Mouse (Mus musculus) heart, adult 9 months (tissue): ENCODE measurements around the gene Kcnip1.

ENCODE experiments used
- DNase-seq, 2 experiments: peaks; one replicate each; pipeline ENCODE4 v3.0.0; 2022; ENCODE audit warnings: low spot score in 2 of 2

Gene Kcnip1

DNA sequence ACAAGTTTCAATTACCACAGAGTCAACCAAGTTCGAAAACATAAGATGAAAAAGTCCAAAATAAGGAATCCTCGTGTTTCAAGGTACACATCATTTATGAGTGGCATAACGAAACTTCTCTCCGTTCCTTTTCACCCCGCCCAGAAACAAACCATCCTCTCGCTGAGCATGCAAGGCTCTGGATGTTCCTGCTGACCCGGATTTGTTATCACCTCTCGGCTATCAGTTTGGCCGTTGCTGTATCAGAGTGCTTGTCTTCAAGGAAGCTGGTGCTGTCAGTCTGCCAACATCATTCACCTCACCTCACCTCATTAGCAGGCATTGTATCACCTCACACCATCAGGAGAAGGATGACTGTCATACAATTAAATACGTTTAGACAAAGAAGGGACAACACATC, 90.6 kb downstream of the Kcnip1 start:
- DNase-seq, result no peak

DNA sequence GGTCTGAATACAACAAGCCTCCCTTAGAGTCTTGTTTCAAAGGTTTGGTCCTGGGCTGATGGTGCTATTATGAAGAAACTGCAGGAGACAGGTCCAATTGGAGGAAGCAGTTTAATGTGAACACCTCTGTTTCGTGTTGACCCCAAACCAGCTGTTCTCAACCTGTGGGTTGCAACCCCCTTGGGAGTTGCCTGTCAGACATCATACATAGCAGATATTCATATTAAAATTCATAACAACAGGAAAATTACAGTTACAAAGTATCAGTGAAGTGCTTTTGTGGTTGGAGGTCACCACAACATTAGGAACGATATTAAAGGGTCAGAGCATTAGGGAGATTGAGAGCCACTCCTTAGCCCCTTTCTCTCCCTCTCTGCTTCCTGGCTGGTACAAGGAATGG, 91.2 kb downstream of the Kcnip1 start:
- no peak for DNase-seq

DNA sequence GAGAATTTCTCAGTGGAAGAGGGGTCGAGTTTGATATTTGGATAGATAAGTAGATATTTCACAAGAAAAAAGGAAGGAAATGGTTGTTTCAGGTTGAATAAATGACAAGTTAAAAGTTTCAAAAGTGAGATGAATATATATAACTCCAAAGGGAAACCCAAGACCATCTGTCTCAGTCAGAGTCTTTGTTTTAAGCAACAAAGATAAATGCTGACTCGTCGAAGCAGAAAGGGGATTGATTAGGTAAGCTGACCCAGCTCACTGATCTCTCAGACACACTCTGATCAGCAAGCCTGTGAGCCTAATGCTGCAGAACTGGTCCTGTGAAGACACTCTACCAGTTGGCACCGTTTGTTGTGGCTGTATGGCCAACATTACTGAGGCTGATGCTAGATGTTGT, 101.9 kb downstream of the Kcnip1 start:
- DNase-seq, result no peak

DNA sequence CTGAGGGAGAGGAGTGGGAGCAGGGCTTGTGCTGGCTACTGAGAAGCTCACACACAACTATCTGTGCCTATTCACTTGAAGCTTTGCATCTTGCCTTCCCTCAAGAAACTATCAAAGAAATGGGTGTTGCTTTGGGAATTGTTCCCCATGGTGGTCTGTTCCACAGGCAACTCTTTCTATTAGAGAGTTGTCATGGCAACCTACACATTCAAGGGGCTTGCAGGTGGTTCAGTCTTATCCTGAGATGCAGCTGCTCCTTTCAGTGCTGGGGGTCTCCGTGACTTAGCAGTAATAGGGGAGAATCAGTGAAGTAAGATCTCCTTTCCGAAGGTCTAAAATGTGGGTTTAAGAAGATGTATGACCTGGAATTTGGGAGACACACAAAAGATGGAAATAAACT, 102.6 kb downstream of the Kcnip1 start:
- no peak for DNase-seq

DNA sequence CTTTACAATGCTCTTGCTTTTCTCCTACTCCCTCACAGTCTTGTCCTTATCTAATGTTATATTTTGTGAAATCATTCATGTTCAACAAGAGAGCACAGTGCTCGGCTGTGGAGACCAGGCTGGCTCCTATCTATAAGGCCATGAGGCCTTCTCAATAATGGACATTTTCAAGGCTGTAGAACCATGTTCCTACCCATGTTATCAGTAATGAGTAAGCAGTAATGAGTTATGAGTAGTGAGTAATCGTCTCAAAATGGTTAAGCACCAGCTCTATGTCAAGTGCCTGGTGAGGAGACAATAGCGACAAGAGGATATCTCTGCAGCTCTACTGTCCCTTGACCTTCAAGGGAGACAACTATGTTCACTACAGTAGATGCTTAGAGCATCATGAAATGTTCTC, 105.3 kb downstream of the Kcnip1 start:
- no peak for DNase-seq

DNA sequence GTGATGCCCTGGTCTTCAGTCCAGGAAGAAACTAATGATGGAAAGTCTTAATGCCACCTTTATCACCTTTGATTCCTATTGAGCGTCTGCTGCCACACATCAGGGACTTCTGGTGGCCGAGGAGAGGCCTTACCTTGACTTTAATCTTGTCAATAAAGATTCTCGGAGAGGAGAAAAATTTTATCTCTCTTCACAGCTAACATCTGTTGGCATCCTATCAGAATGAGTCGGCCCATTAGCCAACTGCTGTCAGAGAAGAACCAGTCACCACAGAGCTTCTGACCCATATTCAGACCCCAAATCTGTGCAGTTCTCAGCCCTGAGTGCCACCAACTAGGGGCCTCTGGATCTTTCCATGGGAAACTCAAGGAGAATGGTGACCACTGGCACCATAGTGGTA, 107.0 kb downstream of the Kcnip1 start:
- no peak for DNase-seq

DNA sequence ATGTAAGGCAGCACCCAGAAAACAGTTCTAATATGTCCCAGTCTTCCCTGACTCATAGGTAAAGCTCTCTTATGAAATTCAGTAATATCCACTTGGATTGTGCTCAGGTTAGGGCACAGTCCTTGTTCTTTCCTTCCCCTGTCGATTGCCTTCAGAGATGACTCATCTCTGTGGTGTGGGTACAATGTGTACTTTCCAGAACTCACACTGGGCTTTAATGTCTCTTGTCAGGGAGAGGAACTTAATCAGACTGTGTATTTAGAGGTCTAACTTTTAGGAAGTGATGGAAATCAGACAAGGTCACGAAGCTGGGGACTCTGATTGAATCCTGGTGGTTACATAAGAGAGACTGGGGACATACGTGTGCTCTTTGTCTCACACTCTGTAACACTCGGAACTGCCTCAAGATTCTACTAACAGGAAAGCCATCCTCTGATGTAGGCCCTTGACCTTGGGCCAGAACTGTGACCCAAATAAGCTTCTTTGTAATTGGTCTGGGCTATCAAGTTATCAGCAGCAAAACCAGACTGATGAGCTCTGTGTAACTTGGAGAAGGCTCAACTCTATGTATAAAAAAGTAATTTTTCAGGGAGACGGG, 110.1 kb downstream of the Kcnip1 start:
- peak in 1 of 2 experiments; percentile 21 for DNase-seq

DNA sequence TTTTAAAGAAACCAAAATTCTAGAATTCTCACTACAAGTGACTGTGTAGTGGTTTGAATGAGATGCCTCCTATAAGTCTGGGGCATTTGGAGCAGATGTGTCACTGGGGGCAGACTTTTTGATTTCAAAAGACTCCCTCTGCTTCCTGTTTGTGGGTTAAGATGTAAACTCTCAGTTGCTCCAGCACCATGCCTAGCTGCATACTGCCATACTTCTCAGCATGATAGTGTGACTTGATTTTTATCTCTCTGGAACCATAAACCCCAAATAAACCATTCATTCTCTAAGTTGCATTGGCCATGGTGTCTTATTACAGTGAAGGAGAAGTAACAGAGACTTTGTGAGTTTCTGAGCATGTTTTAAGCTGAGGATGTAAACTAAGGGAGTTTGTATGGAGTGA, 118.0 kb downstream of the Kcnip1 start:
- no peak for DNase-seq

DNA sequence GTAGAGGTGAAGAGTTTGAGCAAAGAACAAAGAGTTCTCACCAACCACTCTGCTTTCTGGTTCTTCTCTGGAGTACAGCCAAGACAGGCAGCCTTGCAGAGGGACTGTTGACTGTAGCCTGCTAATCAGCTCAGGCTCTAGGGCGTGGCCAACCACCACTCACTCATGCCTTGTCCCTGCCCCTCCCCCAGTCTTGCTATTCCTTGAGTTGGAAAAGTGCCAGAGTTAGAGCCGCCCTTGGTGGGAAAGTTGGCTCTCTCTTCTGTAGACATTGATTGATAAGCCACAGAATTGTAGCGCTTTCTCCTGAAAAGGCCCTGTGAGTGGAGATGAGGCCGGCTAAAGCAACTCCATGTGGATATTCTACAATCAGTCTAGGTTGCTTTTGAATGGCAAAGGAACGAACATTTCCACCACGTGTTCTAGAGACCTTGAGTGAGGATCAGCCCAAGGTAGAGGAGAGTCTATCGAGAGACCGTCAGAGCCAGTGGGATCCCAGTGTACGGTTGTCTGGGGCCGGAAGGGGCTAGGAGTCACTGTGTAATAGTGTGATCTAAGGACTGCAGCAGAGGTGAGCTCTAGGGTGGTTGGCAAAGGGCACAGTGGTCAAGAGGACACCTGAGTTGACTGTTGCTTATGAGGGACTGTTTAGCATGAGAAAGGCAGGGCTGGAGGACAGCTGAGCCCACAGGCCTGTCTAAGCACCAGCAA, 119.7 kb downstream of the Kcnip1 start:
- DNase-seq, result no peak

DNA sequence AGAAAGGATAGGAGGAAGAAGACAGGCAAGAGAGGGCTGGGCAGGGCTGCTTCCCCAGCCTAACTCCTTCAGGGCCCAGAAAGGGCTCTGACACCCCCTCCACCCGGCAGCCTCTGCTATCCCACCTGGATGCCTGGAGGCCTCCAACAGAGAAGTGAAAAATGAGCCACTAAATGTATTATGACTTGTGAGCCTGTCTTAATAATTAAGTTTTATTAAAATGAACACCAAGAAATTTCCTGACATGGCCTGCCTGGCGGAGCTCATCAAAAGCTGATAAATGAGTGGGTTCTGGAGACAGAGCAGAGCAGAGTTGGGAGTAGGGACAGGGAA, 120.3 kb downstream of the Kcnip1 start:
- no peak for DNase-seq

DNA sequence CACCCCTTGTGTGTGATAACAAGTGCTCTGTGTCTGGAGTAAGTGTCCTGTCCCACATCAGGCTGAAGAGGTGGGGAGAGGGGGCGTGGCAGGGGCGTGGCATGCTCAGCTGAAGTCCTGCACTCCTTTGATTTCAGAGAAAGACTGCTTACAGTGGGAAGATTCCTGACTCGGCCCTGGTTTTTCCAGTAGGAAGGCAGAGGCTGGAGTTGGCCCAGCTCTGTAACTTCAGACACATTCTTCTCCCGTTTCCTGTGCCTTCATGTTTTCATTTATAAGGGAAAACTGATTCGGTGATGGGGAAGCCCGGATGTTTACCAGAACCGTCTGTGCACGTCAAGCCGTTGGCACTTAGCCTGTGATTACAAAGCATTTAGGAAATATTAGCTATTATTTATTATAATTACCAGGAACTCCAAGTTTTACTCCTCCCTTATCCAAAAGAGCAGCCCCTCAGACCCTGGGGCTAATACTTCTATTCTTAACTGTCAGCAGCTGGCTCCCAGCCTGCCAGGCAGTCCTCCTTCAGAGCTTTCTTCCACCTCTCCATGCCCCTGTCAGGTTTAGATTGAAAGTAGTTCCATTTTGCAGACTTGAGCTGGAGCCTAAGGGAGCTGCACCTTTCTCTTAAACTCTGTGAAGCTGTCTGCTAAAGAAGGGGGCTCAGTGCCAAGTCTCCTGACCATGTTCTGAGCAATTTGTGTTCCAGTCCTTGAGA, 120.8 kb downstream of the Kcnip1 start:
- DNase-seq, result no peak

DNA sequence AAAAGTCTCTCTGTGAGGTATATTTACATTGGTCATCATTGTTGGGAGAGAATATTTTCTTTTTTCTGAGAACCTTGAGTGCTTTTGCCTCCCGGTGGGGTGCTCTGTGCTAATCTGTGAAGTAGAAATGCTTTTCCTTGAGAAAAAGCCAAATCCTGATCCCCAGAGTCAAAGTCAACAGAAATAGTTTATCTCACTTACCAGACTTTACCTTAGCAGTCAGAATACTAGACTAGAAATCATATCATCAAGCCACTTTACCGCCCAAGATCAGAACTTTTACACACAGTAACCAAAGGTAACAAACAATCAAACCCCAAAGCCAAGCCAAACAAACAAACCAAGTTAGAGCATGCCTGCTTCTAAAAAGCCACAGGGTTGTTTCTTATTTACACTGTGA, 122.7 kb downstream of the Kcnip1 start:
- DNase-seq, result no peak

DNA sequence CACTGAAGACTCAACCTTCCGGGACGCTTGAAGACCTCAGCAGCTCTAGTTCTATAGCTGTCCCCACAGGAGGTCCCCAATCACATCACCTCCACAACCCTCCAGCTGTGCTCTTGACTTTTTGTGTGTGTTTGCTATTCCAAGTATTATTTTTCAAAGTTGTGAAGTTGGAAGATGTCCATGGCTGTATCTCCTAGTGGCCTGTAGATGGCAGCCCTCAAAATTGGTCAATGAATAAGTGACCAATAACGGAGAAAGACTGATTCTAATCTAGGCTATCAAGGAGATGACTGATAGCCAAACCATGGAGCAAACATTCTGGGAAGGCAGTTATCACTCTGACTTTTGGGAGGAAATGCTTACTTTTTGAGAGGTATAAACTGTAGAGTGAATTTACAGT, 123.4 kb downstream of the Kcnip1 start:
- DNase-seq, result no peak

DNA sequence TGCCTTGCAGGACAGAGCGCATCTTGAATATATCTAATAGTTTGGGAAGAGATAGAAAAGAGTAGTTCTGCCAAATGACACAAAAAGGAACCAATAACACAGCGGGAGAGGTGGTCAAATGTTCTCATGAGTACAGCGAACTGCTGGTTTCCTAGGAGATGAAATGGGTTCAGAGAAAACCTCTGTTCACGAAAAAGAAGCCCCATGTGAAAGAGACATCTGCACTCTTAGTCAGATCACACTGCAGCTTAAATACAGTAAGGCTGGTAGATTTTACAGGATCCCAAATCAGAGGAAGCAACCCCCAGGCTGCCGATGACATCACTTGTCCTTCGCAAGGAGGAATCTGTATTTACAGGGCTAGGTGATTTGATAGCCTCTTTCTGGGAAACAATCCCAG, 126.2 kb downstream of the Kcnip1 start:
- DNase-seq, result no peak

DNA sequence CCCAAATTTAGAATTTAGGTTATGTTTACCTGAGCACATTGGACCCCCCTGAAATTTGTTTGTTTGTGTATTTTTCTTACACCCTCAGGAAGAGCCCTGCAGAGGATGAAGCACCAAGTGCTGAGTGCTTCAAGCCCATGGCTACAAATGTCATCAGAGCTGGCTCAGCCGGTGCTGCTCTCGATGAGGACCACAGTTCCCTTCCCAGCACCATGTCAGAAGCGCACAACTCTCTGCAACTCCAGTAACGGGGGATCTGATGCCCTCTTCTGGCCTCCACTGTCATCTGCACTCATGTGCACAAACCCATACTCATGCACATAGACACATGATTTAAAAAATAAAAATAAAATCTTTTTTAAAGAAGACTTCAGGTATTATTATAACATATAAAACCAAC, 128.7 kb downstream of the Kcnip1 start:
- DNase-seq, result no peak

DNA sequence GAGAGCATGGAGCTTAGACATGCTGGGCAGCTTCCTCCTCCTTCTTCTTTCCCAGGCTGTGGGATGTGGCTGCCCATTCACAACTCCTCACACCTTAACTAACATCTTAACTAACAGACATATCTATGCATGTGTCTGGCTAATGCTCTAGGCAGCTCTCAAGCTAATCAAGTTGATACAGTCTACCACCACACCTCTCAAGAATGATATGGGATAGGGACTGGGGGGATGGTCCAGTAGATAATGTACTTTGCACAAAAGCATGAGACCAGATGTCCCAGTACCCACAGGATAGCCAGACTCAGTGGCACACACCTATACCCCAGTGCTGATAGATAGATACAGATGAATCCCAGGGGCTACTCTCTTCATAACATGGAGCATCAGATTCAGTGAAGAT, 131.1 kb downstream of the Kcnip1 start:
- DNase-seq, result no peak

DNA sequence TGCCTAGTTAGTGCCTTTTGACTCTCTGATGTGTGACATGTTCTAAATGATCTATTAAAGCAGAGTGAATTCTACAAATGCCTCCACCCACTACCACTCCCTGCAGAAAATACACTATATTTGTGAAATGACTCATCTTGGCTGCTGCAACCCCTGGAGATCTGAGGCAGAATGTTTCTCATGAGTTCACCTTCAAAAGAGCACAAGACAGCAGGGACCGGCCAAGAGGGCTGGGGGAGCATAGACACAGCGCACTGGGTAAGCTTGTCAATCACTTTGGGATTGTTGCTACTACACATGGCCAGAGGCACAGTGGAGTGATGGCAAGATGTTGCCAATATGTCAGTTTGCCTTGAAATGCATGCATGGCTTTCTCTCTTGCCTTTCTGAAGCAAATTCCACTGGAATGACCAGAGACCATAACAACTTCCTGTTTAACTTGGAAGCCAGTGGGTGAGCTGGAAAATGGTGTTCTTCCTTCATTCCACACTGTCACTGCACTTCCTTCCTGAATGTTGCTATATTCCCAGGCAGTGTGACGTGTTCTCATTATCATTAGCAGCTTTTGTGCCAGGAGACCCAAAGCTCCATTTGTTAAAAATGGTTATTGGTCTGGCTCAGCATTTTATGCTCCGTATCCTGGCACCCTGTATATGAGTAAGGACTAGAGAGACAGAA, 131.9 kb downstream of the Kcnip1 start:
- DNase-seq, result peak; percentile 21 to 24

DNA sequence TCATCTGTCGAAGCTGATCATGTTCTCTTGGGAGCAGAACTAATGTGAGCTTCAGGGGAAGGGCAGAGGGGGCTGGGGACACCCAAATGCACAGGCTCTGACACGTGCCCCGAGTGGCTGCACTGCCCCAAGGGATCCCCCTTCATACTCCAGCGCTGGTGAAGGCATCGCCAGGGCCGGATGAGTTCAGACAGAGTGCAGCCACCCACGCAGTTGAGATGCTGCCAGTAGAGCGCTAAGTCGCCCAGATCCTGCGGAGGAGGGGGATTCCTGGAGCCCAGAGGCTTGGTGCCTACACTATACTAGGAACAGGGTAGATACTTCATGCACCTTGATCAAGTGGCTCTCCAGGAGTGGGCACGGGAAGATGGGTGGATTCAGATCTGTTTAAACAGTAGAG, 143.3 kb downstream of the Kcnip1 start:
- peak; percentile 30 to 43 for DNase-seq

DNA sequence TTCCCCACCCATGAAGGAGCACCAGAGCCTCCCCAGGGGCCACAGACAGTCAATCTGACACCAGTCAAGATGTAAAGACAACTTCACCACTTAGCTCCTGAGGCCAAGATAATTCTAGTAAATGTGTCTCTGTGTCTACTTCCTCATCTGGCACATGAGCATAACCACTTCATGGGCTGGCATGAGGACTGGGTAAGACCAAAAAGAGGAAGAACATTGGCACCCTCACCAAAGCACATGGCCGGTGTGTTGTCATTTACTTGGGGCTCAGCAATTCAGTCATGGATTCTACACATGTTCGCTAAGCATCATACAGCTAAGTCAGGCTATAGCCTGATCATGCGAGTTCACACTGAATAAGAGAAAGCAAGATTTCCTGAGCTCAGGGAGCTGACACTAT, 144.3 kb downstream of the Kcnip1 start:
- no peak for DNase-seq

DNA sequence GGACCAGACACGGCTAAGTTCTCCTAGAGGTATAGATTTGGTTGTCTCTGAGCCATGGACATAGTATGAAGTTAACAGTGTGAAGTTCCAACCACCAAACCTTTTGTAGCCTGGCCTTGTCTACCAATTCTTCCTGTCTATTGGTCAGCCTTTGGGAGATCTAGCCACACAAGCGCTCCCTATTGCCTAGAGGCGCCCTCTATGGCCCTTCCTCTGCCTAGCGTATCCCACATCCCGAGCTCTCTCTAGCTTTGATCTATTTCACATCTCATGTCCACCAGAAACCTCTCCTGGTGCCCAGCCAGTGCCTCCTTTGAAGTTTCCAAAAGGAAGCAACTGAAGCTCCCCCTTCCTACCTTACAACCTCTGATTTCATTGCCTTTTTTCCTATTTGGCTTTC, 147.0 kb downstream of the Kcnip1 start:
- DNase-seq, result no peak

DNA sequence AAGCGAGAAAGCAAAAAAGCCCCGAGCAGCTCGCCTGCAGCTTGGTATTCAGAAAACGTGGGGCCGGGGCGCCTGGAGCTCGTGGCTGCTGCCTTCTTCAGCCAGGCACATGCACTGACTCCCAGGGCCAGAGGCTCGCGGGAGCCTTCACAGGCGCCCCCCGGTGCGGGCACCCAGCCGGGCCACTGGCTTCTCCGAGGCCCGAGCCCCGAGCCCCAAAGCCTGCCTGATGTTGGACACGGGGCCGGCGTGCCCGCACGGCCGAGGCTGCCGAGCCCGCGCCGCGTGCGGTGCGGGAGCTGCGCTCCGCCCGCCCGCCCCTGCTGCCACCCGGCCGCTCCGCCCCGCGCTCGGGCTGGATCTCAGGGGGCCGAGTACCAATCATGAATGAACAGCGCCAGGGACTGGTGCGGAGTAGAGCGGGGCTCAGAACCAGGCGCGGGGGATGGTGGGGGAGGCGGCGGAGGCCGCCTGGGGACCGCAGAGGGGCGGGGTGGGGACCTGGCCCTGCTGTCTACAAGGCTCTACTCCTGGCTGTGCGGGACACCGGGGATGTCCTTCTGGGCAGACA, 149.6 kb downstream of the Kcnip1 start:
- no peak for DNase-seq

DNA sequence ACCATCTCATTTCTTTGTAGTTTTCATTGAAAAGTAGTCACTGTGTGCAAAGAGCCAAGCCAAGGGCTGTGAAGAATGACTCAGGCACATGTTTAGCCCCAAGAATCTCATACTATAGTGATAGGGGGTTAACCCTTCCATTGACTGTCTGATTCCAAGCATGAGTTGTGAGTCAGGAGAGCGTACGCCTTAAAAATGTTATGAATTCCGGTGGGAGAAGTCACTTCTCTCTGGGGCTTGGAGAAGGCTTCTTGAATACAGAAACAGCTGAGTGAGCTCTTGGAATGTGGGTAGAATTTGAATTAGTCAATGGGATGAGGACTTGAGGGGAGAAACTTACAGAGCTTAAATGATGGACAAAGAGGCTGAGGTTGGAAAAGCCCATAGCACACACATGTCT, 153.9 kb downstream of the Kcnip1 start:
- DNase-seq, result no peak

DNA sequence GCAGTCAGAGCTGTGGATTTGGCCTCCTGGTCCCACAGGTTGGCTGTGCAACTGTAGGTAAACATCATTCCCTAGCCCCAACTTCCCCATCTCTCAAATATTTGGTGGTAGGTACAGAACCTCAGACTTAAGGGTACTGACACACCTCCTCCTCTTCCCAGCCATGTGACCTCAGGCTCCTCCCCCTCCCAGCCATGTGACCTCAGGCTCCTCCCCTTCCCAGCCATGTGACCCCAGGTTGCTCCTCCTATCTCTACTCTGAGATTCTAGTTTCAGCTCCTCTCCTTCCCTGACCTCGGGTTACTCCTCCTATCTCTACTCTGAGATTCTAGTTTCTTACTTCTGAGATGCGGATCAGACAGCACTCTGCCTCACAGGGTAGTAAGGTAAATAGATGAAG, 163.2 kb downstream of the Kcnip1 start:
- no peak for DNase-seq
